Mouse (Mus musculus): ENCODE results near the gene Thap3.
"Not testable (repeated sequence)": the region's sequence is repeated elsewhere in the genome, so short reads cannot be mapped to it uniquely, and the experiment has no call there.

Gene Thap3

DNA sequence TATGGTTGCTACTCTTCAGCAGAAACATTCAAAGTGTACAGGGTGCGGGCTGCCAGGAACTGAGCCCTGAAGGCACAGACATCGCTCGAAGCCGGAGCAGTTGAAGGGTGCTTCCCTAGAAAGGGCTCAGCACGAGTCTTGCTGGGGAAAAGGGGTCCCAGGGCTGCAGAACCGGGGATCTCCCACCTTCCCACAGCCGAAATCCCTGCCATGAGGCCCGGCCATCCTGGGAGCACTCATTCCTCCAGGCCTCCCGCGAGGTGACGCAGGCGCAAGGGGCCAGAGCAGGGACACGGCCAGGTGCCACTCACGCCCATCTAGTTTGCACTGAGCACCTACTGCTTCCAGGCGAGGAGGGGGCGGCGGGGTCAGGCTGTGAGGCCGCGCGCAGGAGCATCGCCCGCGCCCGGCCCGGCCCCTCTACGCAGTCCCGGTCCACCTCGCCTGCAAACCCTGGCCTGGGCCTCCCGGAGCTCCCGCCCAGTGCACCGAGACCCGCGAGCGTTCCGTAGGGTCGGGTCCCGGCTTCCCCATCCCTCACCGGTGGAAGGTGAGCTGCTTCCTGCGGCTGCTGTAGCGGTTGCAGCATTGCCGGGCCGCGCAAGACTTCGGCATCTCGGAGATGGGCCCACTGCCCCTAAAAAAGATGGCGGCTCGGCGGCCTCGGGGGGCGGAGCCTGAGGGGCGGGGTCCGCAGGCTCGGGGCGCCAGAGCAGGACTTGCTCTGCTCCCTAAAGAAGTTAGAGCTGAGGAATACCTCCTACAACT lies at the start of gene Thap3:
Thap3 (minus strand) TSS at position 656 of the 768 bp plus-strand sequence.
- no peak for DNase-seq (ENCODE audit: low read depth, low spot score)

DNA sequence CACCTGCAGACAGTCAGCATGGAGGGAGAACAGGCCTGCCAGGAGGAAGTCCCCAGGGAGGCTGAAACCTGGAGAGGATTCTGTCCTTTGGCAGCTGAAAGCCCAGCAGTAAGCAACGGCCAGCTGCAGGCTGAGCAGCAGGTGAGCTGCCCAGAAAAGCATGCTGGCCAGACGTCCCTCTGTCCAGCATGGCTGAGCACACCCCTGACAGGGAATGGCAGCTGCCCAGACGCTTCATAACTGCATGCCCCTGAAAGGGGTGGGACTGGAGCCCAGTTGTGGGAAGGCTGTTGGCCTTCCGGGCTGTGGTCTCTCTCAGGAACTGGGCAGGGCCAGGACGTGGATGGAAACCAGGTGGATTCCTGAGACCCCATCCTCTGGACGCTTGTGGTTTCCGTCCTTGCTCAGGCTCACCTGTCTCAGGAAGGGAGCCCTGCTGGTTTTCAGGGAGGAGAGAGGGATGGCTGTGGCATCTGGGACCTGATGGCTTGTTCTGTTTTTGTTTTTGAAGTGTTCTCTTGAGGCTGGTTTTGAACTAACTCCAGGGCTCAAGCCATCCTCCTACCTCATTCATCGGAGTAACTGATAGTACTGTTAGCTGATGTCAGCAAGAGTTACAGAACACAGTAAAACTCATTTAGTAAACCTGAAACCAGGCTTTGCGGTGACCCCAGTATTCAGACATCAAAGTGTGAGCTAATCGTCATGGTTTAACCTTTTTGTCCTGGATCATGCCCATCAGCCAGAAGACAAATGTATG lies 49.6 kb upstream of the Thap3 start, which contains the start of gene Tas1r1:
Tas1r1 (minus strand) TSS at position 344 of the 760 bp plus-strand sequence.
- DNase-seq (ENCODE audit: low read depth, low spot score): no peak

DNA sequence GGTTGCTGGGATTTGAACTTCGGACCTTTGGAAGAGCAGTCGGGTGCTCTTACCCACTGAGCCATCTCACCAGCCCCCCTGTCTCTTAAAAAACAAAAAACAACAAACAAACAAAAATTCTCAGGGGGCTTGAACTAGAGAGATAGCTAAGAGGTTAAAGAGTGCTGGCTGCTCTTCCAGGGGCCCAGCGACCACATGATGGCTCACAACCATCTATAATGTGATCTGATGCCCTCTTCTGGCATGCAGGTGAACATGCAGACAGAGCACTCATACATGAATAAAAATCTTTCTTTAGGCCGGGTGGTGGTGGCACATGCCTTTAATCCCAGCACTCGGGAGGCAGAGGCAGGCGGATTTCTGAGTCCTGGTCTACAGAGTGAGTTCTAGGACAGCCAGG lies 47.7 kb upstream of the Thap3 start:
- not testable (repeated sequence) for DNase-seq (ENCODE audit: low read depth, low spot score)

DNA sequence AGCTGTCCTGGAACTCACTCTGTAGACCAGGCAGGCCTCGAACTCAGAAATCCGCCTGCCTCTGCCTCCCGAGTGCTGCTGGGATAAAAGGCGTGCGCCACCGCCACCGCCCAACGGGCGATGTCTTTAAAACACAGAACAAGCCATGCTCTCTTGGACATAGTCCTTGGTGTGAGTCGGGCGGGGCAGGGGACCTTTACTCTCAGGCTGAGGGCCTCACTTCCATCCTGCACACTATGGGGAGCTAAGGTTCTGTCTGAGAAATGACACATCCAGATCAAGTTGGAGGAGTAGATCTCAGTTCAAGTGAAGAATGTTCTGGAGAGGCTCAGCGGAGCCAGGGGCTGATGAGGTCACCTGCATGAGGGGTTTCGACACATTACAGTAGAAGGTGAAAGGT lies 44.1 kb upstream of the Thap3 start:
- DNase-seq (ENCODE audit: low read depth, low spot score): no peak

DNA sequence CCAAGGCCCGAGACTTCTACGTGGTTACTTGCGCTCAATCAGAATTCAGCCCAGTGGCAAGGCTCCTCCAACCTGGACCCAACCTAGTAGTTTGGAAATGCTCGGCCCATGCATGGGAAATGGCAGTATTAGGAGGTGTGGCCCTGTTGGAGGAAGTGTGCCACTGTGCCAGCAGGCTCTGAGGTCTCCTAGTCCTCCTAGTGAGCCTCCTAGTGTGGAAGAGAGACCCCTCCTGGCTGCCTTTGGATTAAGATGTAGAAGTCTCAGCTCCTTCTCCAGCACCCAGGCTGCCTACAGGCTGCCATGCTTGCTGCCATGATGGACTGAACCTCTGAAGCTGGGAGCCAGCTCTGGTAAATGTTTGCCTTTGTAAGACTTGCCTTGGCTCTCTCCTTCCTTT lies 41.2 kb upstream of the Thap3 start:
- DNase-seq (ENCODE audit: low read depth, low spot score): no peak

DNA sequence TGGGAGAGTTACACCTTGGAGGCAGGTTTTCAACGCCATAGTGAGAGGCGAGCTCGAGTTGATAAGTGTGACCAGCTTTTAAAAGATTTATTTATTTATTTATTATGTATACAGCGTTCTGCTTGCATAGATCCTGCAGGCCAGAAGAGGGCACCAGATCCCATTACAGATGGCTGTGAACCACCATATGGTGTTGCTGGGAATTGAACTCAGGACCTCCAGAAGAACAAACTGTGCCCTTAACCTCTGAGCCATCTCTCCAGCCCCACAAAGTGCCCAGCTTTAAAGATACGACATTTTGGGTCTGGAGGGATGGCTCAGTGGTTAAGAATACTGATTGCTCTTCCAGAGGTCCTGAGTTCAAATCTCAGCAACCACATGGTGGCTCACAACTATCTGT lies 40.3 kb upstream of the Thap3 start:
- DNase-seq (ENCODE audit: low read depth, low spot score): no peak

DNA sequence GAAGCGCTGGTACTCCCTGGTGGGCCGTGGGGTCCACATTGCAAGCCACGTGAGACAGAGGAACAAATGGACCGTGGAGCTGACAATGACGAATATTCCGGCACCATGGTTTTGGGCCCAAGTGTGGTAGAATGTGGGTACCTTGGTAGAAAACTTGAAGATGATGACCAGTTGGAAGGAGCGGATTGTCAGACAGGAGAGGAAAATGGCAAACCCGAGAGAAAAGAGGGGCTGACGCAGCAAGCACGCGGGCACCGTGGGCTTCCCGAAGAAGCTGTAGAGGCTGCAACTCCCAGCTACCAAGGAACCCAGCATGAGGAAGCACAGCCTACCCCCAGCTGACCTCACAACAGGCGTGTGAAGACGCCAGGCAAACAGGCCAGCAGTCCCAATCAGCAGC lies 39.7 kb upstream of the Thap3 start:
- no peak for DNase-seq (ENCODE audit: low read depth, low spot score)

DNA sequence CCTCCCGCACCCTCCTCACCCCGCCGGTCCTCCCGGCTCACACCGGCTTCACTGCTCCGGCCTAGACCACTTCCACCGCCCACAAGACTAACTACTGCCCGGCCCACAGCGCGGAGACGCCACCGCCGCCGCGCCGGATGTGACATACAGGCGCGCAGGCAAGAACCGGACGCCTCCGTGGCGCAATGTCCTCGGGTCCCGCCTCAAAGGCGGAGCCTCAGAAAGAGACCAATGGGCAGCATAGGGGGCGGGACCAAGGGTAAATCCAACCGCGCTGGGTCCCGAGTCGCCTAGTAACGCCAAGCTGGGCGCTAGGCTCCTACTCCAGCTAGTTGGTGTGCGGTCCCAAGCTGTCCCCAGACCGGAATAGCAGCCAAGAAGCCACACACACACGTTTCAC lies 38.7 kb upstream of the Thap3 start, which contains the start of gene Zbtb48:
Zbtb48 (minus strand) TSS at position 148 of the 400 bp plus-strand sequence.
- peak; percentile 89 for DNase-seq (ENCODE audit: low read depth, low spot score)

DNA sequence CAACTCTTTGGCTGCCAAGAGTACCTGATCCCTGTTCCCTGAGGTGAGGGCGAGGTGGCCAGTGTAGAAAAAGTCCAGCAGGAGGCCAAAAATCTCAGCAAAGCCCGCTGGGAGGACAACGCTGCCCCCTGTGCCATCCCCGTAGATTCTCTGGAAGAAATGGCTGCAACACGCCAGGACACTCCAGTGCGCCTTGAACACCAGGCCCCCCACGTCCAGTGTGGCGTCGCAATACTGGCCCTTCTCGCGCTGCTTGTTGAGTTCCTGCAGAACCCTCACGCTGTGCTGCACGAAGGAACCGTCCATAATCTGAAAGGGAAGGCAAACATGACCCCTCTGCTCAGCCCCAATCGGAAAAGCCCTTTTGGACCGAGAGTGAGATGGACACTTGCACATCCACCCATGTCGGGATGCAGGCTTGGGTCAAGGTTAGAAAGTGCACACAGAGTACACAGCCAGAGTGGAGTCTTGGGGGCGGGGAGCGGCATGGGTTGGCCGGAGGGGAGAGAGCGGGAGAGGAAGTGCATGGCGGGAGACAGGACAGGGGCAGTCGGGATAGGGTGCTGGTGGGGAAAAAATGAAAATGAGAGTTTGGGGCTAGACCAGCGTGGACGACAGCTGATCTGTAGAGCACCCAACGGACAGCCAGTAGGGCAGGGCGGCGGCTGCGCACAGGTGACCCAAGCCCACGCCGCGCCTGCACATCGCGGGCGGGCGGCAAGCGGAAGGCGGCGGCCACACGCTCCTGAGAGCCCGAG lies 38.1 kb upstream of the Thap3 start:
- DNase-seq (ENCODE audit: low read depth, low spot score): no peak

DNA sequence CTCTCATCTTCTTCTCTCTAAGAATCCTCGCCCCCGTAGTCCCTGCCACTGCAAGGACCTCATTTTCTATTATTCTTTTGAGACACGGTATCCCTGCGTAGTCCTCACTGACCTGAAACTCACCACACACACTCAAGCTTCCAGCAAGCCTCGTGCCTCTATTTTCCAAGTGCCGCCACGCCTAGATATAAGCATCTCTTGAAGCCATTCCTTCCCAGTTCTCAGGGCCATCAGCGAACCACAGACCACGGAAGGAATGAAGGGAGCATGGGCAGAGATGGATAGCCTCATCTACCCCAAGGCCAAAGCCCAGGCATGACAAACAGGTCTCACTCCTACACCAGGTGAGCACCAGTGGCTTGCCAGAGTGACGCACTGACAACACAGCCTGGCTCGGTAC lies 35.7 kb upstream of the Thap3 start:
- no peak for DNase-seq (ENCODE audit: low read depth, low spot score)

DNA sequence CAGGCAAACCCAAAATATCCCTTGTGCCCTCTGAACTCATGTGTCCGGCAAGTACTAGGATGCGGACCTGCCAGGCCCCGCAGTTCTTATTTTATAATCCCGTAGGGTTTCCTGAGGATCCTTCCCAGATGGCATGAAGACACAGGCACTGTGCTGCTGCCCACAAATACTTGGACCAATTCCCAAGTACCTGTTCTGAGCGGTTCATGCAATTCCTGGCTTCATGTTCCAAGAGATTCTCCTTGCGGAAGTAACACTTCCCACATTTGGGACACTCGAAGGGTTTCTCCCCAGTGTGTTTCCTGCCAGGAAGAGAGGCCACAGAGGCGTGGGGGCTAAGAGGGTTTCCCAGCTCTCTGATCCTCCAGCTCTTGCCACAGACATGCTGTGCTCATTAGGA lies 33.7 kb upstream of the Thap3 start:
- DNase-seq (ENCODE audit: low read depth, low spot score): no peak

DNA sequence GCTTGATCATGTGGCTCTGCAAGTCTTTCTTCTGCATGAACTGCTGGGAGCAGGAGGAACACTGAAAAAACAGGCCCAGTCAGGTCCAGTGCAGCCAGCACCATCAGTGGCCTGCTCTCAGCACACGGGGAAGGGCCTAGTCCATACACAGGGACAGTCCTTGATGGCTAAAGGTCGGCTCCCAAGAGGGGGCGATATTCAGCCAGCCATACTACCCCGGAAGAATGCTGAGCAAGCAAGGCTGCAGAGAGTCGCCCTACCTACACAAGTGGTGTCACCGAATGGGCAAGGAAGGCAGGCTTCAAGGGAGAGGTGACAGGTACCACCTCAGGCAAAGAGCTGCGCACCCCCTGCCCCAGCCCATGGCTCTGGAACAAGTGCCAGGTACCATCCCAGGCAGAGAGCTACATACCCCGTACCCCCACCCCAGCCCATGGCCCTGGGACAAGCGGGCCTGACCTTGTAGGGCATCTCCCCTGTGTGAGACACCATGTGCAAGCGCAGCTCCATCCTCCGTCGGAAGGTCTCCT lies 32.8 kb upstream of the Thap3 start:
- DNase-seq (ENCODE audit: low read depth, low spot score): no peak

DNA sequence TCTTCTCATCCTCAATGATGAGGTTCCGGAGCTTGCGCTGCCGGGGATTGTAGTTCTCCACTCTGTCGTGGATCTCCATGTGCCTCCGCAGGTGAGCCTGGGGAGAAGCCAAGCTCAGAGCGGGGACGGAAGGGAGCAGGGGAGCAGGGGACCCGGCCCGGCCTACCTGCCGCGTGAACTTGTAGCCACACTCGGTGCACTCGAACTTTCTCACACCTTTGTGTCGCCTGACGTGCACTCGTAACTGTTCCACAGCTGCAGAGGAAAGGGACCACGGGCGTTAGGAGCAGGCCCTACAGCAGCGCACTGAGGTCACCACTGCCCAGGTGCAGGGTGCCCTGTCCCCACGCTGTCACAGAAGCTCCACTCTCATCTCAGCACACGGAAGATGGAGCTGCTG lies 31.2 kb upstream of the Thap3 start:
- DNase-seq (ENCODE audit: low read depth, low spot score): no peak

DNA sequence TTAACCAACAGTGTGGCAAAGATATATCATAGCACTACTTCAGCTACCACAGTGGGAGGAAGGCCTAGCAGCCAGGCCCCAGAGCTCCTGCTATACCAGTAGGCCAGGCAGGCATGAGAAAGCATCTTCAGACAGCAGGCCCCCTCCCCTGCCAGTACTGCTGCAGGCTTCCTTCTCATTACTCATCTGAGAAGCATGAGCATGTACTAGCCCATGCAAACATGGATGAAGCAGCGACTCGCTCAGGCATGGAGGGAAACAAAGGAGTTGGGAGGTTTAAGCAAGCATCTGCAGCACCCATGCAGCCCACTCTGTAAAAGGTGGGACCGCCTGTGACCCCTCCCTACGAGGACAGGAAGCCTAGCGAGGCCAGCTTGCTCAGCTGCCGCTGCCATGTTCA lies 30.3 kb upstream of the Thap3 start:
- no peak for DNase-seq (ENCODE audit: low read depth, low spot score)

DNA sequence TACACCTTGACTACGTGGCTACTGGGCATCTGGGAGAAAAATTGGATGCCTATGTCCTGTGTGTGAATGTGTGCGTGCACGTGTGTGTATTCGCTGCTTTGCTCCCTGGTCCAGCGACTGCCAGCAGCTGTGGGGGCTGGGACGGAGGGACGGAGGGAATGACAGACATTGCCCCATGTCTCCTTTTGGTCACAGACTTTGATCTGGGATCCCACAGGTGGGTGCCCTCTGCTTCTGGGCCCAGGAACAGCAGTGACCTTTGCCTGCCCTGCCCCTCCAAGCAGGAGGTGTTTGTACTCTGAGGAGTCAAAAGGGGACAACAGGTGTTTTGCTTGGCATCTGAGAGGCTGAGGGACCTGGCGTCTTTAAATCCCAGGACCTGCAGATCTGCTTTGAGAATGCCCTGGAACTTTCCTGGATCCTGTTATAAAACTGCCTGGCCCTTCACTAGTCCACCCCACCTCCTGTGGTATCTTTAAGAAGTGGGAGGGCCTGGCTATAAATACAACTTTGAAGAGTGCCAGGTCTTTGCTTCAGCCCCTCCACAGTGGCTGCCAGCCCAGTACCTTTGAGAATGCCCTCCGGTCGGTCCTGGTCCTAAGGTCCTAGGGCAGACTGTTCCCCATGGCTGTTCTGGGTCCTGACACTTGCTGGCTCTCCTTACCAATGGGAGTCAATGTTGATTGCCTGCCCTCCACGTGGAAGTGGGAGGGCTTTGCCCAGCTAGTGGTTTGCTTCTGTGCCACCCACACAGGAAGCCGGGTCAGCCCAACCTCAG lies 24.4 kb upstream of the Thap3 start:
- no peak for DNase-seq (ENCODE audit: low read depth, low spot score)

DNA sequence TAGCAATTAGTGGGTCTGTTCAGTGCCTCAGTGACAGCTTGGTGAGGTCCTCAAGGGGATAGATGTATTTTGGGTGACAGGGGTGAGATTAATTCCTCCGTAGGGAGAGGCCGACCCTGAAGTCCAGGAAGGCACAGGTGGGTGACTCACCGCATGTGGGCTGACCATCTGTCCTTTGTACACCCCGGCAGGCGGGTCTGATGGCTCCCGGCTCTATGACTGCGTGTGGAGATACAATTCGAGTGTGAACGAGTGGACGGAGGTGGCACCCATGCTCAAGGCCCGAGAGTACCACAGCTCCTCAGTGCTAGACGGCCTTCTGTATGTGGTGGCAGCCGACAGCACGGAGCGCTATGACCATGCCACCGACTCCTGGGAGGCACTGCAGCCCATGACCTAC lies 23.3 kb upstream of the Thap3 start:
- no peak for DNase-seq (ENCODE audit: low read depth, low spot score)

DNA sequence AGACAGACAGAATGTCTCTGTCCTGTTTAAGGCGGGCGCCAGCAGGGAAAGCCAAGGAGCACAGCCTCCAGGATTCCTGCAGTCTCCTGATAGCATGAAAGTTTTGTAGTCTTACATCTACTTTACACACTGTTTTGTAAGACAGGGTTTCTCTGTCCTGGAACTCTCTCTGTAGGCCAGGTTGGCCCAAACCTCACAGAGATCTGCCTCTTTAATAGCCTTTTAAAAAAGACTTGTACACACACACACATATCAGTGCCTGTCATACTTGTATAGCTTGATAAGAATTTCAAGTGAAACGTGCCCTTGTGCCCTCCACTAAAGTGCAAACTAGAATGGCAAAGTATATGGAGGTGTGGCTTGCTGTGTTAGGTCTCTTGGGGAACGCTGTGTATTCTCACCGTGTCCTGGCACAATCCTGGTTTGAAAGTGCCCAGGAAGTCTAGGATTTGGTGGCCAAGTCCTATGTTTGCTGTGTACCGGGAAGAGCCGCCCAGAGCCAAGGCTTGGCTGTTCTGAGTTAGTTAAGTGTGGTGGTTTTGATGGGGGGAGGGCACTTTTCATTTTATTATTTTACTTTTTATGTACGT lies 22.5 kb upstream of the Thap3 start:
- no peak for DNase-seq (ENCODE audit: low read depth, low spot score)

DNA sequence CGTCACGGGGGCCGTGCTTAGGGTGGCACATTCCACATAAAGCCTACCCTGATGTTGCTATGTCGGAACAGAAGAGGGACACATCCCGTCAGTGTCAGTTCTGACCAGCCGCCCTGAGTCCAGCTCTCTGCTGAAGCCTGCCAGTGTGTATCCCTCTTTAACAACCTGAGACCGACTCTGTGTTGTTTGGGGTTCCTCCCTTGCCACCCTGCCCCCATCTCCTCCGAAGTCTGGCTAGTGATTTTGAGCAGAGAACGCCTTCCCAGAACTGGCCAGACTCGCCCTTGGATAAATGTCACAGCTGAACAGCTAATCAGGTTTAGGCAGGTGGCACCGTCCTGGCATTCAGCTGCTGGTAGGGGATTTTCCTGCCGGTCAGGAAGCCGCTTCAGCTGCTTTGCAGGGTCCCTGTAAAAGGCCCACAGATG lies 21.9 kb upstream of the Thap3 start:
- DNase-seq (ENCODE audit: low read depth, low spot score): no peak

DNA sequence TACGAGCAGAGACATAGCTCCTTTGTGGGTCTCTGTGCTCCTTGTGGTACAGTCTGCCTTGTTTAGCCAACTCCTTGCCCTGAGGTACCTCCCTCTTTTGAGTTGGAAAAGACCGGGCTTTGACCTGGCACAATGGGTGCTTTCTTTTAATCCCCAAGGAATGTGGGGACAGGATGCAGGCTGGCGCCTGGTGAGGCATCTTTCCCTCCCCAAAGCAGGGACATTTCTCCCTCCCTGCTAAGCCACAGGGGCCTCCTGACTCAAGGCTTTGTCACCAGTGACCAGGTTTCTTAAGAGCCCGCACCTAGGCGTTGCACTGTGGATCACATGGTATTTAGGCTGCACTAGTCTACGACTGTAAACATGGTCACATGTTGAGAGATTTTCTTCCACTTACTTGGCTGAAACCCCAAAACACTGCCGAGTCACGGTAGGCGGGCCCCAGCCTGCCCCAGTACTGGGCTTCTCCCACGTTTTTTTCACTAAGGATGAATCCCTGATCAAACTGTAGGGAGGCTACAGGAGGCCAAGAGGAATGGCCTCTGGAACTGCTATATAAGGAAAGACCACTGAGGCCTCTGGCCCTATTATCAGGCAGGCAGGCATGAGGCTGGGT lies 21.4 kb upstream of the Thap3 start:
- no peak for DNase-seq (ENCODE audit: low read depth, low spot score)
